Mouse (Mus musculus): Measurements from ENCODE around the gene Pafah2.
A peak's percentile ranks its signal among the peaks of the same experiment; 100 is the strongest.

- no peak for TF ChIP-seq CTCF (IDR thresholded peaks at IDR 0.05; ENCODE audit: low read depth)
- TF ChIP-seq EP300 (IDR thresholded peaks at IDR 0.05; ENCODE audit: low read depth): peak; percentile 67; the same call in 1 of the 2 replicates
These were observed 6.6 kb downstream of the Pafah2 start for GRCm38 (mm10) chr4:134402571-134403262.
